Mouse (Mus musculus) CH12.LX (cell line): ENCODE measurements around the gene Pabpn1. TPM values are rescaled to one million over a fixed set of nuclear protein-coding genes. Genes with fewer than 3 reads are reported as not detected.
A peak's percentile ranks its signal among the peaks of the same experiment; 100 is the strongest.

Experiments
- DNase-seq: peaks from one replicate; pipeline ENCODE4 v3.0.0-alpha.2; 2013; ENCODE audit errors: extremely low read depth
- H3K27ac ChIP-seq: 2 replicates; pipeline ENCODE4 v1.5.1; 2012; ENCODE audit warnings: low read depth, mild to moderate bottlenecking, control low read depth, moderate library complexity; ENCODE audit not compliant: insufficient read depth
- H3K27me3 ChIP-seq: replicated peaks from 2 replicates; pipeline ENCODE3; 2012; ENCODE audit warnings: inconsistent platforms
- H3K36me3 ChIP-seq, 2 experiments: replicated peaks in 1 of 2; 2 replicates each; pipeline versions ENCODE3 to v1.6.1; 2012; ENCODE audit warnings: inconsistent platforms in 1 of 2, low read length in 1 of 2, mild to moderate bottlenecking in 1 of 2, mixed read lengths in 1 of 2, moderate library complexity in 1 of 2; ENCODE audit not compliant: control insufficient read depth in 1 of 2, insufficient read depth in 1 of 2
- H3K4me1 ChIP-seq, 2 experiments: 2 replicates each; pipeline ENCODE4 v1.6.1; 2012; ENCODE audit warnings: inconsistent platforms in 1 of 2, moderate library complexity in 1 of 2; ENCODE audit not compliant: insufficient read depth in 2 of 2, control insufficient read depth in 1 of 2
- H3K4me2 ChIP-seq: 2 replicates; pipeline ENCODE4 v1.6.1; 2012; ENCODE audit warnings: low read depth, mild to moderate bottlenecking, control low read depth; ENCODE audit not compliant: poor library complexity, insufficient read depth, severe bottlenecking
- H3K4me3 ChIP-seq, 3 experiments: fragments of 150-350 bp in 1 of 3; sonication (generic) in 1 of 3; replicated peaks in 1 of 3; 2 replicates each; pipeline versions ENCODE3 to v1.5.1; 2011 to 2012; ENCODE audit warnings: low read depth in 2 of 3, low read length in 2 of 3, mild to moderate bottlenecking in 2 of 3, moderate library complexity in 2 of 3, control low read depth in 1 of 3, improper control_type of control experiment in 1 of 3, inconsistent platforms in 1 of 3, mixed read lengths in 1 of 3; ENCODE audit not compliant: poor library complexity in 1 of 3
- H3K79me2 ChIP-seq: replicated peaks from 2 replicates; pipeline ENCODE4 v1.6.1; 2012; ENCODE audit warnings: mild to moderate bottlenecking, moderate library complexity; ENCODE audit not compliant: control insufficient read depth, poor library complexity, insufficient read depth, severe bottlenecking; ENCODE audit errors: extremely low read depth
- H3K9ac ChIP-seq: 2 replicates; pipeline ENCODE4 v1.6.1; 2012; ENCODE audit warnings: low read depth, mild to moderate bottlenecking, control low read depth, moderate library complexity; ENCODE audit not compliant: insufficient read depth
- H3K9me3 ChIP-seq: replicated peaks from 2 replicates; pipeline ENCODE3; 2012; ENCODE audit warnings: low read length, inconsistent platforms, mixed read lengths
- BHLHE40 ChIP-seq: IDR thresholded peaks from 2 replicates; pipeline ENCODE4 v1.6.1; 2011; ENCODE audit warnings: mild to moderate bottlenecking, low read depth, low read length, improper control_type of control experiment
- CHD1 ChIP-seq: IDR thresholded peaks from 2 replicates; pipeline ENCODE4 v1.6.1; 2012; ENCODE audit warnings: low read depth, low read length, improper control_type of control experiment, inconsistent platforms
- CHD2 ChIP-seq: IDR thresholded peaks from 2 replicates; pipeline ENCODE4 v1.6.1; 2011; ENCODE audit warnings: low read length, improper control_type of control experiment
- CTCF ChIP-seq, 2 experiments: IDR thresholded peaks in 1 of 2; conservative IDR thresholded peaks in 1 of 2; 2 replicates each; pipeline ENCODE4 v1.5.1; 2011 to 2012; ENCODE audit warnings: low read depth in 2 of 2, low read length in 2 of 2, improper control_type of control experiment in 1 of 2, inconsistent platforms in 1 of 2, mild to moderate bottlenecking in 1 of 2, moderate library complexity in 1 of 2
- E2F4 ChIP-seq: IDR thresholded peaks from 2 replicates; pipeline ENCODE4 v1.6.1; 2011; ENCODE audit warnings: low read depth, low read length, improper control_type of control experiment; ENCODE audit not compliant: insufficient replicate concordance
- ELF1 ChIP-seq: IDR thresholded peaks from 2 replicates; pipeline ENCODE4 v1.6.1; 2014; ENCODE audit warnings: low read depth, mild to moderate bottlenecking, inconsistent platforms, low read length, improper control_type of control experiment
- EP300 ChIP-seq: IDR thresholded peaks from 2 replicates; pipeline ENCODE4 v1.6.1; 2011; ENCODE audit warnings: low read length, improper control_type of control experiment
- ETS1 ChIP-seq: conservative IDR thresholded peaks from 2 replicates; pipeline ENCODE4 v1.6.1; 2012; ENCODE audit warnings: low read depth, mild to moderate bottlenecking, inconsistent platforms, low read length, improper control_type of control experiment, moderate library complexity
- GABPA ChIP-seq: IDR thresholded peaks from 2 replicates; pipeline ENCODE4 v1.6.1; 2012; ENCODE audit warnings: low read depth, low read length, improper control_type of control experiment, inconsistent platforms; ENCODE audit not compliant: insufficient replicate concordance
- IRF4 ChIP-seq: IDR thresholded peaks from 2 replicates; pipeline ENCODE4 v1.6.1; 2014; ENCODE audit warnings: low read depth, mild to moderate bottlenecking, inconsistent platforms, low read length, improper control_type of control experiment
- JUN ChIP-seq: IDR thresholded peaks from 2 replicates; pipeline ENCODE4 v1.6.1; 2011; ENCODE audit warnings: low read depth, mild to moderate bottlenecking, low read length, improper control_type of control experiment, moderate library complexity; ENCODE audit not compliant: insufficient read depth
- JUND ChIP-seq: conservative IDR thresholded peaks from 2 replicates; pipeline ENCODE4 v1.6.1; 2011; ENCODE audit warnings: low read depth, low read length, improper control_type of control experiment
- KAT2A ChIP-seq: IDR thresholded peaks from 2 replicates; pipeline ENCODE4 v1.6.1; 2012; ENCODE audit warnings: low read length, improper control_type of control experiment, inconsistent platforms; ENCODE audit not compliant: insufficient replicate concordance
- MAFK ChIP-seq: IDR thresholded peaks from 2 replicates; pipeline ENCODE4 v1.6.1; 2011; ENCODE audit warnings: low read length, improper control_type of control experiment; ENCODE audit not compliant: insufficient replicate concordance
- MAX ChIP-seq: IDR thresholded peaks from 2 replicates; pipeline ENCODE4 v1.6.1; 2011; ENCODE audit warnings: low read length, improper control_type of control experiment
- MAZ ChIP-seq: IDR thresholded peaks from 2 replicates; pipeline ENCODE4 v1.6.1; 2012; ENCODE audit warnings: low read depth, mild to moderate bottlenecking, inconsistent platforms, low read length, improper control_type of control experiment, moderate library complexity
- MEF2A ChIP-seq: IDR thresholded peaks from 2 replicates; pipeline ENCODE4 v1.6.1; 2014; ENCODE audit warnings: low read depth, mild to moderate bottlenecking, inconsistent platforms, low read length, improper control_type of control experiment, borderline replicate concordance
- MXI1 ChIP-seq: IDR thresholded peaks from 2 replicates; pipeline ENCODE4 v1.6.1; 2011; ENCODE audit warnings: mild to moderate bottlenecking, low read depth, low read length, improper control_type of control experiment
- MYC ChIP-seq: IDR thresholded peaks from 2 replicates; pipeline ENCODE4 v1.6.1; 2011; ENCODE audit warnings: low read depth, mild to moderate bottlenecking, improper control_type of control experiment, low read length
- NELFE ChIP-seq: IDR thresholded peaks from 2 replicates; pipeline ENCODE4 v1.6.1; 2011; ENCODE audit warnings: low read depth, low read length, improper control_type of control experiment
- NRF1 ChIP-seq: IDR thresholded peaks from 2 replicates; pipeline ENCODE4 v1.6.1; 2014; ENCODE audit warnings: low read depth, mild to moderate bottlenecking, inconsistent platforms, low read length, improper control_type of control experiment, moderate library complexity
- PAX5 ChIP-seq: IDR thresholded peaks from 2 replicates; pipeline ENCODE4 v1.6.1; 2012; ENCODE audit warnings: low read length, inconsistent platforms, mixed read lengths
- POLR2A ChIP-seq: IDR thresholded peaks from 2 replicates; pipeline ENCODE4 v1.6.1; 2011; ENCODE audit warnings: low read depth, mild to moderate bottlenecking, improper control_type of control experiment, low read length
- POLR2AphosphoS2 ChIP-seq: IDR thresholded peaks from 2 replicates; pipeline ENCODE4 v1.6.1; 2011; ENCODE audit warnings: low read depth, low read length, improper control_type of control experiment
- RCOR1 ChIP-seq: conservative IDR thresholded peaks from 2 replicates; pipeline ENCODE4 v1.6.1; 2012; ENCODE audit warnings: low read depth, mild to moderate bottlenecking, inconsistent platforms, low read length, improper control_type of control experiment
- SIN3A ChIP-seq: IDR thresholded peaks from 2 replicates; pipeline ENCODE4 v1.6.1; 2012; ENCODE audit warnings: low read length, improper control_type of control experiment, inconsistent platforms
- SMC3 ChIP-seq: IDR thresholded peaks from 2 replicates; pipeline ENCODE4 v1.6.1; 2011; ENCODE audit warnings: low read depth, low read length, improper control_type of control experiment
- TBP ChIP-seq: conservative IDR thresholded peaks from 2 replicates; pipeline ENCODE4 v1.6.1; 2011; ENCODE audit warnings: low read depth, low read length, improper control_type of control experiment
- TCF12 ChIP-seq: IDR thresholded peaks from 2 replicates; pipeline ENCODE4 v1.6.1; 2014; ENCODE audit warnings: low read depth, mild to moderate bottlenecking, inconsistent platforms, low read length, improper control_type of control experiment
- UBTF ChIP-seq: IDR thresholded peaks from 2 replicates; pipeline ENCODE4 v1.6.1; 2012; ENCODE audit warnings: low read depth, mild to moderate bottlenecking, inconsistent platforms, low read length, improper control_type of control experiment, moderate library complexity
- USF1 ChIP-seq: IDR thresholded peaks from 2 replicates; pipeline ENCODE4 v1.6.1; 2014; ENCODE audit warnings: low read depth, mild to moderate bottlenecking, inconsistent platforms, low read length, improper control_type of control experiment
- USF2 ChIP-seq: conservative IDR thresholded peaks from 2 replicates; pipeline ENCODE4 v1.6.1; 2011; ENCODE audit warnings: low read depth, low read length, improper control_type of control experiment
- ZC3H11A ChIP-seq: IDR thresholded peaks from 2 replicates; pipeline ENCODE4 v1.6.1; 2012; ENCODE audit warnings: low read depth, mild to moderate bottlenecking, inconsistent platforms, low read length, improper control_type of control experiment
- ZKSCAN1 ChIP-seq: IDR thresholded peaks from 2 replicates; pipeline ENCODE4 v1.6.1; 2012; ENCODE audit warnings: low read depth, inconsistent platforms, low read length, improper control_type of control experiment, borderline replicate concordance
- ZMIZ1 ChIP-seq: IDR thresholded peaks from 2 replicates; pipeline ENCODE4 v1.6.1; 2012; ENCODE audit warnings: low read depth, mild to moderate bottlenecking, inconsistent platforms, low read length, improper control_type of control experiment
- ZNF384 ChIP-seq: IDR thresholded peaks from 2 replicates; pipeline ENCODE4 v1.6.1; 2012; ENCODE audit warnings: low read depth, low read length, improper control_type of control experiment, inconsistent platforms
- dilution Hi-C: fragments of 300-500 bp; cut with MboI; formaldehyde crosslinking; loops from 2 replicates; pipeline ENCODE4 v1.14.3; 2020; ENCODE audit warnings: low sequenced_read_pairs; ENCODE audit not compliant: extremely low pct_unique_long_range_greater_than_20kb, extremely low pct_ligation_motif_present
- in situ Hi-C: fragments of 300-500 bp; cut with MboI; formaldehyde crosslinking; loops from 3 replicates; pipeline ENCODE4 v1.14.3; 2019; ENCODE audit warnings: low sequenced_read_pairs, low pct_ligation_motif_present, low pct_unique_long_range_greater_than_20kb, mixed read lengths
- polyA plus RNA-seq: library from polyadenylated mRNA; unstranded; fragments of >175 nt; gene quantifications from 2 replicates; pipeline ENCODE4 v1.2.1, GENCODE M21; 2012; ENCODE audit warnings: low read depth; ENCODE audit not compliant: insufficient read length
- total RNA-seq, 2 experiments: library from RNA; depleted of rRNA; stranded (reverse); fragments of 300-350 nt in 1 of 2; fragments of >200 nt in 1 of 2; gene quantifications; 2 replicates each; pipeline ENCODE4 v1.2.3; 2012 to 2014

Pabpn1 gene
- total and polyA plus RNA-seq, 3 experiments: 56.8 to 275 (median 88.0) TPM

DNA sequence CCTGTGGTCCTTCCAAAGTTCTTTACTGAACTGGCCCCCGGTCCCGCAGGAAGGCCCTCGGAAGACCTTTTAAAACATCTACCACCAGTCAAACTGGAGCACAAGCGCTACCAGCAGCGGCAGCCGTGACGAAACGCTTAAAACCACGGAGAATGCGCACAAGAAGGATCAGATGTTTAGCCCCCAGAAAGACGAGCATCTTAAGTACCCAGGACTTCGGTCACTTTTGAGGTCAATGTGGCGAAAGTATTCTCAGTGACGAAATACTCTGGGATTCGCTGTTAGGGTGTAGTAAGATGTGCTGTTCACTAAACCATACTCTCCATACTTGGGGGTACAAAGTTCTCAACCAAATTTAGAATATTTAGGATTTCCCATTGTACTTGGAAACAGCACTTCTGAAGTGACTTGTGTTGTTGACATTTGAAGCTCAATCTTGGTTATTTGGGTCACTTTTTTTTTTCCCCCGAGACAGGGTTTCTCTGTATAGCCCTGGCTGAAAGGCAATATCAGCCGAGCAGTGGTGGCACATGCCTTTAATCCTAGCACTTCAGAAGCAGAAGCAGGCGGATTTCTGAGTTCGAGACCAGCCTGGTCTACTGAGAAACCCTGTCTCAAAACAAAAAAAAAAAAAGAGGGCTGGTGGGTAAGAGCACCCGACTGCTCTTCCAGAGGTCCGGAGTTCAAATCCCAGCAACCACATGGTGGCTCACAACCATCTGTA is 27.8 kb upstream of the Pabpn1 start:
- dilution Hi-C loops: no loop called here
- peak overlapping the region; percentile 91 for H3K4me2 ChIP-seq
- no peaks in the 10 kb centered on the region for H3K79me2 ChIP-seq
- peak overlapping the region; percentile 37 for H3K27ac ChIP-seq
- in situ Hi-C loops: no loop called here
- no peaks in the 10 kb centered on the region for H3K9me3 ChIP-seq
- DNase-seq: peak; percentile 62
- H3K4me1 ChIP-seq: peaks cover 0 to 5% of the 10 kb centered on the region in 2 experiments; a peak in 2 of 4 replicates
- H3K4me3 ChIP-seq: peak overlapping the region; percentile 64 to 89 (median 89)
- TF ChIP-seq NRF1 (peak; percentile 56; the same call in 1 of the 2 replicates), ZNF384 (no peak), TBP (no peak; the same call in 1 of the 2 replicates), USF1 (no peak), E2F4 (no peak), JUN (no peak), ZMIZ1 (peak; percentile 7; the same call in 1 of the 2 replicates), CTCF (conservative IDR thresholded peaks at IDR 0.05 in 1 of 2, IDR thresholded peaks at IDR 0.05 in 1 of 2; ENCODE audit: low read depth in 2 of 2, low read length in 2 of 2) (no peak), IRF4 (no peak), KAT2A (no peak), MAFK (no peak), MXI1 (no peak; the same call in 1 of the 2 replicates), BHLHE40 (no peak), NELFE (no peak; the same call in 1 of the 2 replicates), JUND (no peak), SMC3 (no peak), RCOR1 (no peak), USF2 (no peak), POLR2AphosphoS2 (no peak), CHD2 (no peak; the same call in 1 of the 2 replicates), SIN3A (peak; percentile 36; the same call in 1 of the 2 replicates), MAX (no peak; the same call in 1 of the 2 replicates), UBTF (no peak), MAZ (peak; percentile 18; the same call in 1 of the 2 replicates), MYC (no peak), CHD1 (no peak), PAX5 (no peak), ELF1 (no peak), POLR2A (no peak), GABPA (no peak), ZKSCAN1 (no peak), ZC3H11A (no peak), TCF12 (no peak), EP300 (no peak), ETS1 (no peak), MEF2A (no peak)
- H3K36me3 ChIP-seq: no peaks in the 10 kb centered on the region
- peak overlapping the region; percentile 51 for H3K9ac ChIP-seq
- H3K27me3 ChIP-seq: no peaks in the 10 kb centered on the region
